Mouse (Mus musculus): ENCODE results near the gene Lrsam1.

The Lrsam1 gene

DNA sequence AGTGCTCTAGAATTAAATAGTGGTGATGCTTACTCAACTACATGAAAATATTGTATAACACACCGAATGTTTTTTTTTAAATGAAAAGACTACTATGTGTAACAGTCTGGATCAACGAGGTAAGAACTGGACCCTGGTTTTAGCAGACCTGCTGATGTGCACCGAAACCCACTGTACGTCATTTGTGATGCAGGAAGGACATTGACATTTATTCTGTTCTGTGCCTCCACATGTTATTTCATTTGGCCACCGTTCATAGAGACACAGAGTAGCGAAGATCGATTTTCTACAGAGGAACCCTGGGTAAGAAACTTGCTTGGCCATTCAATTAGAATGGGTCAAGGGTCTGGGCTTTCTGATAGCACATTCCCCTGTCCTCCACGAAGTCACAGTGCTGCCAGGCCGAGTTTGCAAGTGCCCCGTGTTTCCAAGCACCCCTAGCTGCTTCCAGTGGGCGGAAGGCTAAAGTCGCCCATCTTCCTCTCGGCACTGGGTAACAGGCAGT is 4.8 kb upstream of the Lrsam1 start:
- DNase-seq, result no peak

GRCm38 (mm10) chr2:32965511-32966183 is 4.2 kb upstream of the Lrsam1 start:
- no peak for DNase-seq

GRCm38 (mm10) chr2:32964659-32965457 is 3.4 kb upstream of the Lrsam1 start:
- no peak for DNase-seq

DNA sequence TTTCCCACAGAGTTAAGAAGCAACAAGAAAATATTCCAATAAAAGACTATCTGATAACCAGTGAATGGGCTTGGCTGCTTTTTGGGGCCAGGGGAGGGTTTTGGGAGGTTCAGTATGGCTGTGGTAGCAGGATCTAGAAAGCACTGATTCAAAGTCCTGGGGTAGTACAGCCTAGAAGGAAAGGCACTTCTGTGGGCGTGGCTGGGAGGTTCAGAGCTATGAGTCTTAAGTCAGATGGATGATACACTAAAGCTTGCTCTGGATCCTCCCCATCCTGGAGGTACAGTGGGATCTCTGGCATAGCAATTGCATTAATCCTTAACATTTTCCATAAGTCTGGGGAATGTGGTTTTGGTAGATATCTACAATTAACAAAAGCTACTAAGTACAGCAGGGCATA is 2.6 kb upstream of the Lrsam1 start:
- no peak for DNase-seq

GRCm38 (mm10) chr2:32963544-32963943 is 2.1 kb upstream of the Lrsam1 start:
- no peak for DNase-seq

DNA sequence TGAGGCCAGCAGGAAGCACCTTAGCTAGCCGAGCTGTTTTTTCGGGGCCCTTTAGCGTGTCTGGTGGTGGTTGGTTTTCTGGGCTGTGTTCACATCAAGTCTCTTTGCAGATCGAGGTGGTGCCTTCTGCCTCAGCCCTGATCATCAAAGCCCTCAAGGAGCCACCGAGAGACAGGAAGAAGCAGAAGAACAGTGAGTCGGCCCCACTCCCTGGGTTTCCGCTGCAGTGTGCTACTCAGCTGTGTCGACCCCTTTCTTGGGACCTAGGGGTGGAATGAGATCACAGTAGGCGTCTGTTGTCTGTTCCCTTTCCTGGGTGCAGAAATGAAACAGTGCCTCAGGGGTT is 1.4 kb upstream of the Lrsam1 start:
- no peak for DNase-seq

DNA sequence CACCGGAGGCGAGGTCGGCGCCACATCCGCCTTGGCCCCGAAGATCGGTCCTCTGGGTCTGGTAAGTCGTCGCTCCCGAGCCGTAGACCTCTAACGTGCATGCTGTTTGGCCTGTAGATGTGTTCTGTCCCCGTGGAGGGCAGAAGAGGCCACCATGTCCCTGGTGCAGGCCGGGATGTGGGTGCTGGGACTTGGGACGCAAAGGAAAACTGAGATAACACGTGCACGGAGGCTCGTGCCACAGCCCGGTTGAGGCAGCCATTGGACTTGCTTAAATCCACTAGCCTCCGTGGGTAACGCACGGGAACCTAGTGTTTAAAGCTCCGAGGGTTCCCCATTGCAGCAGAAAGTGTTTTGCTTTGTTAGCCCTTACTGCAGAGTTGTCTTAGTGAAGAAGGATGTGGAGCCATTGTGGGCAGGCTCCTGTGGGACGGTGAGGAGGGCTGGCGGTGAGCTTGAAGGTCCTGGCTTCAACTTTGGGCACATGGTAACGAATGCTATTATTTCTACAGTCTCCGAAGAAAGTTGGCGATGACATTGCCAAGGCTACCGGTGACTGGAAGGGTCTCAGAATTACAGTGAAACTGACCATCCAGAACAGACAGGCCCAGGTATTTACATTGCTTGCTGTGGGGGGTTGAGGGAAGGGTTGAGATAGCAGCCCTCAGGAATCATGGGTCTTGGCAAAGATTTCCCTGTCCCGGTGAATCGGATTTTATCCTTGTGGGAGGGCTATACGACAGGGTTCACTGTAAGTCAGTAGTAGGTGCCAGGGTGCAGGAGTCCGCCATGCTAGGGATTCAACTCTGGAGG is 854 bp upstream of the Lrsam1 start:
- DNase-seq, result no peak

- no peak for DNase-seq
Measured at GRCm38 (mm10) chr2:32960273-32960672, 1.1 kb downstream of the Lrsam1 start.

- DNase-seq, result no peak
Measured at GRCm38 (mm10) chr2:32957344-32957743, 4.1 kb downstream of the Lrsam1 start.

- no peak for DNase-seq
Measured at GRCm38 (mm10) chr2:32954581-32954980, 6.8 kb downstream of the Lrsam1 start.

DNA sequence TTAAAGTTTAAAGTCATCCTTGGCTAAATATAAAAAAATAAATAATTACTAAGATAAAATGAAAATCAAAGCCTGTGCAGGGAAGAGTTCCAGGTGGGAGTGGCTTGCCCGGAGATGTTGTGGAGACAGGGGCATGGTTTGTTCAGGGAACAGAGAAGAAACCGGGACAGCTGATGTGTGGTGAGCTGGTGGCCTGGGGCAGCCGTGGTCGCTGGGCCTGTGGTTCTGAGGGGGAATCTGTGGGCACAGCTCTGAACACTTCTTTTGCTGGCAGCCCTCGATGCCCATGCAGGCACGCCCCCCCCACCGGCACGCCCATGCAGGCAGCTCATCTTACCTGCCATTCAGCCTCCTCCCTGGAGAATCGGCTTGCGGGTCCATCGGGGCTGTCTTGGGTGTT is 14.0 kb downstream of the Lrsam1 start:
- no peak for DNase-seq

GRCm38 (mm10) chr2:32940483-32940882 is 20.9 kb downstream of the Lrsam1 start:
- no peak for DNase-seq

DNA sequence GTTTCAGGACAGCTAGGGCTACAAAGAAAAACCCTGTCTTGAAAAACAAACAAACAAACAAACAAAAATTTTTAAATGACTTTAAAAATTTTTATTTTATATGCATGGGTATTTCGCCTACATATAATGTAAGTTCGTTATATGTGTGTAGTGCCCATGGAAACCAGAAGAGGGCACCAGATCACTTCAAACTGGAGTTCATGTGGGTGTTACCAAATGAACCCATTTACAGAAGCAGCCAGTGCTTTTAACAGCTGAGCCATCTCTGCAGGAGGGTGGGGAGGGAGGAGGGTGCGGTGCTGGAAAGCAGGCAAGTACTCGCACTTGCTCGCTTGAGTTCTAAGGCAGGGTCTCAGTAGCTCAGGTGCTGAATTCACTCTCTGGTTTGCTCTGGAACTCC is 22.0 kb downstream of the Lrsam1 start:
- DNase-seq, result no peak

DNA sequence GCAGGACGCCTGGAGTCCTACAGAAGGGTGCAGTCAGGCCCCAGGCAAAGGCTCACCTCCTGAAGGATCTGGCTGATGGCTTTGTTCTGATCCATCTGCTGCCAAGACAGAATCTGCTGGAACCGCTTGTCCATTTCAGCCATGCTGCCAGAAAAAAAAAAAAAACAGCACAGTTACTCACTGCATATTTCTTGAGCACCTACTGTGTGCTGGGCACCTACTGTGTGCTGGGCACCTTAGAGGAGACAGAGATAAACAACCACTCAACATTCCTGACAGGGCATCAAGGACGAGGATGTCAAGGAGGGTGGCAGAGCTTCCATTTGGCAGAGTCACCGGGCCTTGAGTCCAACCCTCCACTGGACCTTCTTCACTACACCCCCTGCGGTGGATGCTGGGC is 22.7 kb downstream of the Lrsam1 start:
- no peak for DNase-seq

DNA sequence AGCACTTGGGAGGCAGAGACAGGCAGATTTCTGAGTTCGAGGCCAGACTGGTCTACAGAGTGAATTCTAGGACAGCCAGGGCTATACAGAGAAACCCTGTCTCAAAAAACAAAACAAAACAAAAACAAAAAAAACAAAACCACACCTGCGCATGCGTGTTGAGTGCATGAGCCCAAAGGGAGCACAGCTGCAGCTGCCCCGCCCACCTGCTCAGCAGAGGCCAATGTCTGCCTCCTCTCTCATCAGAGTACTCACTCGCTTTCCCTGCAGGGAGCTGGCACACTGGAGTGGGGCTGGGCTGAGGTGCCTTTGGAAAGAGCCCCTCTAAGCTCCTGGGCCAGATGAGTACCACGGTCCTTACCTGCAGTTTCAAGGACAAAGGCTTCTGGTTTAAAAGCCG is 29.7 kb downstream of the Lrsam1 start:
- no peak for DNase-seq

- DNase-seq, result no peak
Measured at GRCm38 (mm10) chr2:32928947-32929829, 32.2 kb downstream of the Lrsam1 start.

GRCm38 (mm10) chr2:32928235-32928946 is 33.0 kb downstream of the Lrsam1 start:
- peak; percentile 76 for DNase-seq

GRCm38 (mm10) chr2:32927624-32928234 is 33.7 kb downstream of the Lrsam1 start:
- DNase-seq, result no peak

DNA sequence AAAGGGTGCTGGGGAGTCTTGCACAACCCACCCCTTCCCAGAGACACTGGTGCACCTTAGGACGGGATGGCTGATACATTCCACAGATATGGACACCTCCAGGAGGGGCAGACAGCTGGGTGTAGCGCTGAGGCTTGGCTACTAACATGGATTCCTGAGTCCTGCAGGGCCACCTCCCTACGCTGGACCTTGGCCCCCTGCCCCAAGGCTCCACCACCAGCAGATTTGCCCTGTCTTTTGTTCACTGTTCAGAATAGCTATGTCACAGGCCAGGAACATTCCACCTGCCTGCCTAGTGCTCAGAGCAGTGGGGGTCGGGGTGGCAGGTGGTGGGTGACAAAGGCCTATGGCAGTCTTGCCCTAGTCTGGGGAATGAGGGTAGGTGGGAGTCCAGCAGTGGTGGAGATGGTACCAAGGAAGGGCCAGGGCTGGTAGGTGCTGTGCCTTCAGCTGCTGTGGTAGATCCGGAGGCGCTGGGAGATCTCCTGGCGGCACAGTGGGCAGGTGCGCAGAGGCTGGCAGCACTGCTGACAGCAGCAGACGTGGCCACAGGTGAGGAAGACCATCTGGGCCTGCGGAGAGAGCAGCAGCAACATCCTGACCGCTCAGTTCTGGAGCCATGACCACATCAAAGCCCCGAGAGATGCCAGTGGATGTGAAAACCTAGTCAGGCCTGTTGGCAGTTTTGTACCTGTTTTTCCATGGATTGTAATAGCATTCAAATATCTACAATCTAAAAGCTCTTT is 34.9 kb downstream of the Lrsam1 start:
- no peak for DNase-seq

DNA sequence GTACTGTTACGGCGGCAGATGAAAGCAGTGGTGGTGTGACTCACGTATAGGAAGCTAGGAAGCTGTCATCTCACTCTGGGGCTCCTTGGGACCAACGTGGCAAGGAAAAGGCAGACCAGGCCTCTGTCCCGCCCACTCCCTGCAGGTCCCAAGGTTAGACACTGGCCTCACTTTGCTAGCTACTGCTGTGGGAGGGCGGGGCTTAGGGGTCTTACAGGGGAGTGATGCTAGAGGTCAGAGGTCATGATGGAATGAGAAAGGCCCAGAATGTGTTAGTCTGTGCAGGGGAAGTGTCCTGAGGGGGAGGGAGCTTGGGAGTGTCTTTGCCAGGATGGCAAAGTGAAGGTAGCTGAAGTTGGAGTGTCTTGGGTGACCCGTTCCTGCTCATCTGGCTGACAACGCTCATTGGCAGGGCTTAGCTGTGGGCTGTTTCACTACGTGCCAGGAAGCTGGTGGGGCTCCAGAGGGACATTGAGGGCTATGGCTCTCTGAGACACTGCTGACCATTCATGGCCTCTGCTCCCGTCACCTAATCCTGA is 37.0 kb downstream of the Lrsam1 start:
- no peak for DNase-seq
